Mouse (Mus musculus): ENCODE measurements at regions not wholly inside any gene's neighbourhood (a gene's known extent, or its start where the extent isn't known, plus 50 kb on each side); places are given as distances from the start of the nearest gene placed in this dataset.

- no peak overlapping the region for H3K9ac ChIP-seq (ENCODE audit: control insufficient read depth, low read depth, low read length, poor library complexity, severe bottlenecking)
- TF ChIP-seq ETS1 (IDR thresholded peaks at IDR 0.05; ENCODE audit: low read depth, low read length) (no peak), POLR2A (IDR thresholded peaks at IDR 0.05; ENCODE audit: control insufficient read depth in 1 of 2, insufficient read depth in 1 of 2, low read depth in 1 of 2, low read length in 2 of 2, poor library complexity in 1 of 2) (no peak), USF1 (IDR thresholded peaks at IDR 0.05; ENCODE audit: low read depth, low read length) (no peak), TAL1 (IDR thresholded peaks at IDR 0.05; ENCODE audit: low read length) (no peak), EP300 (IDR thresholded peaks at IDR 0.05; ENCODE audit: low read depth in 1 of 2, low read length in 2 of 2) (no peak), NELFE (IDR thresholded peaks at IDR 0.05; ENCODE audit: low read depth, low read length) (no peak), SIN3A (IDR thresholded peaks at IDR 0.05; ENCODE audit: low read length) (no peak), CTCF (IDR thresholded peaks at IDR 0.05 in 2 of 3, conservative IDR thresholded peaks at IDR 0.05 in 1 of 3; ENCODE audit: control insufficient read depth in 1 of 3, insufficient read depth in 1 of 3, low read depth in 2 of 3, low read length in 3 of 3, poor library complexity in 1 of 3, severe bottlenecking in 1 of 3) (no peak), CHD1 (IDR thresholded peaks at IDR 0.05; ENCODE audit: low read depth, low read length) (no peak), RAD21 (IDR thresholded peaks at IDR 0.05; ENCODE audit: low read depth, low read length) (no peak), USF2 (IDR thresholded peaks at IDR 0.05; ENCODE audit: borderline replicate concordance in 1 of 2, insufficient read depth in 1 of 2, low read depth in 1 of 2, low read length in 2 of 2) (no peak), TCF12 (IDR thresholded peaks at IDR 0.05; ENCODE audit: low read depth, low read length) (no peak), TBP (IDR thresholded peaks at IDR 0.05; ENCODE audit: low read depth, low read length) (no peak), POLR2AphosphoS2 (IDR thresholded peaks at IDR 0.05; ENCODE audit: low read length) (no peak)
These were observed 546.2 kb upstream of the Mpdz start for GRCm38 (mm10) chr4:81988796-81989195.

GRCm38 (mm10) chr4:81986616-81987015 lies 544.0 kb upstream of the Mpdz start:
- no peak for DNase-seq (ENCODE audit: low read depth, low spot score)
- H3K4me3 ChIP-seq (ENCODE audit: control insufficient read depth in 1 of 2, insufficient read depth in 1 of 2, low read depth in 2 of 2, low read length in 2 of 2): no peak overlapping the region
- no peak overlapping the region for H3K9ac ChIP-seq (ENCODE audit: control insufficient read depth, low read depth, low read length, poor library complexity, severe bottlenecking)
- H3K4me1 ChIP-seq (ENCODE audit: control insufficient read depth in 1 of 2, insufficient read depth in 2 of 2, low read length in 2 of 2): no peaks in the 10 kb centered on the region
- H3K79me2 ChIP-seq (ENCODE audit: control insufficient read depth, insufficient read depth, low read length, poor library complexity): no peaks in the 10 kb centered on the region
- H3K27ac ChIP-seq (ENCODE audit: control insufficient read depth, low read depth, low read length): no peak overlapping the region
- no peaks in the 10 kb centered on the region for H3K27me3 ChIP-seq (ENCODE audit: control insufficient read depth in 1 of 2, insufficient read depth in 2 of 2, low read length in 2 of 2)
- H3K9me3 ChIP-seq (replicated peaks; ENCODE audit: insufficient read depth, low read length): no peaks in the 10 kb centered on the region
- no peaks in the 10 kb centered on the region for H3K36me3 ChIP-seq (ENCODE audit: control insufficient read depth in 1 of 2, insufficient read depth in 2 of 2, low read length in 2 of 2)
- no peak for TF ChIP-seq CHD1 (IDR thresholded peaks at IDR 0.05; ENCODE audit: low read depth, low read length)
- TF ChIP-seq KAT2A (conservative IDR thresholded peaks at IDR 0.05; ENCODE audit: low read depth, low read length): no peak
- no peak for TF ChIP-seq ZNF384 (IDR thresholded peaks at IDR 0.05; ENCODE audit: low read depth, low read length)

More at GRCm38 (mm10) chr4:81988796-81989195, 546.2 kb upstream of the Mpdz start:
- Histone ChIP-seq H3K36me3 (ENCODE audit: control insufficient read depth in 1 of 2, insufficient read depth in 2 of 2, low read length in 2 of 2) (no peaks in the 10 kb centered on the region), H3K79me2 (ENCODE audit: control insufficient read depth, insufficient read depth, low read length, poor library complexity) (no peaks in the 10 kb centered on the region), H3K4me1 (ENCODE audit: control insufficient read depth in 1 of 2, insufficient read depth in 2 of 2, low read length in 2 of 2) (no peaks in the 10 kb centered on the region), H3K4me3 (ENCODE audit: control insufficient read depth in 1 of 2, insufficient read depth in 1 of 2, low read depth in 2 of 2, low read length in 2 of 2) (no peak overlapping the region), H3K9me3 (replicated peaks; ENCODE audit: insufficient read depth, low read length) (no peaks in the 10 kb centered on the region), H3K27me3 (ENCODE audit: control insufficient read depth in 1 of 2, insufficient read depth in 2 of 2, low read length in 2 of 2) (no peaks in the 10 kb centered on the region), H3K27ac (ENCODE audit: control insufficient read depth, low read depth, low read length) (no peak overlapping the region)
- no peak for DNase-seq (ENCODE audit: low read depth, low spot score)

- TF ChIP-seq CTCF (IDR thresholded peaks at IDR 0.05 in 2 of 3, conservative IDR thresholded peaks at IDR 0.05 in 1 of 3; ENCODE audit: control insufficient read depth in 1 of 3, insufficient read depth in 1 of 3, low read depth in 2 of 3, low read length in 3 of 3, poor library complexity in 1 of 3, severe bottlenecking in 1 of 3) (no peak), POLR2AphosphoS5 (IDR thresholded peaks at IDR 0.05; ENCODE audit: borderline replicate concordance, low read depth, low read length) (no peak), SIN3A (IDR thresholded peaks at IDR 0.05; ENCODE audit: low read length) (no peak), ZC3H11A (IDR thresholded peaks at IDR 0.05; ENCODE audit: low read depth, low read length) (no peak), MYC (IDR thresholded peaks at IDR 0.05; ENCODE audit: low read depth, low read length) (no peak), MAZ (IDR thresholded peaks at IDR 0.05; ENCODE audit: low read depth, low read length) (no peak), KAT2A (conservative IDR thresholded peaks at IDR 0.05; ENCODE audit: low read depth, low read length) (no peak), ZNF384 (IDR thresholded peaks at IDR 0.05; ENCODE audit: low read depth, low read length) (no peak), EP300 (IDR thresholded peaks at IDR 0.05; ENCODE audit: low read depth in 1 of 2, low read length in 2 of 2) (no peak), JUND (IDR thresholded peaks at IDR 0.05; ENCODE audit: low read depth, low read length) (no peak), ZKSCAN1 (IDR thresholded peaks at IDR 0.05; ENCODE audit: low read depth, low read length) (no peak), POLR2A (IDR thresholded peaks at IDR 0.05; ENCODE audit: control insufficient read depth in 1 of 2, insufficient read depth in 1 of 2, low read depth in 1 of 2, low read length in 2 of 2, poor library complexity in 1 of 2) (no peak), MXI1 (IDR thresholded peaks at IDR 0.05; ENCODE audit: low read depth, low read length) (no peak), MAX (IDR thresholded peaks at IDR 0.05; ENCODE audit: low read length) (no peak), BHLHE40 (IDR thresholded peaks at IDR 0.05; ENCODE audit: borderline replicate concordance, low read depth, low read length) (no peak), HCFC1 (IDR thresholded peaks at IDR 0.05; ENCODE audit: low read depth, low read length) (no peak)
- Histone ChIP-seq H3K36me3 (ENCODE audit: control insufficient read depth in 1 of 2, insufficient read depth in 2 of 2, low read length in 2 of 2) (no peaks in the 10 kb centered on the region), H3K79me2 (ENCODE audit: control insufficient read depth, insufficient read depth, low read length, poor library complexity) (no peaks in the 10 kb centered on the region), H3K9ac (ENCODE audit: control insufficient read depth, low read depth, low read length, poor library complexity, severe bottlenecking) (no peak overlapping the region), H3K4me1 (ENCODE audit: control insufficient read depth in 1 of 2, insufficient read depth in 2 of 2, low read length in 2 of 2) (no peaks in the 10 kb centered on the region), H3K9me3 (replicated peaks; ENCODE audit: insufficient read depth, low read length) (no peaks in the 10 kb centered on the region), H3K4me3 (ENCODE audit: control insufficient read depth in 1 of 2, insufficient read depth in 1 of 2, low read depth in 2 of 2, low read length in 2 of 2) (no peak overlapping the region), H3K27me3 (ENCODE audit: control insufficient read depth in 1 of 2, insufficient read depth in 2 of 2, low read length in 2 of 2) (no peaks in the 10 kb centered on the region), H3K27ac (ENCODE audit: control insufficient read depth, low read depth, low read length) (no peak overlapping the region)
- DNase-seq (ENCODE audit: low read depth, low spot score): no peak
These were observed 539.2 kb upstream of the Mpdz start for GRCm38 (mm10) chr4:81981811-81982210.

Data from MEL (cell line).